Mouse (Mus musculus) frontal cortex, adult (tissue): ENCODE data around the gene Klk1b26.
"Not testable (repeated sequence)": the region's sequence is repeated elsewhere in the genome, so short reads cannot be mapped to it uniquely, and the experiment has no call there.

Experiments used
- ATAC-seq: cut with Nextera tagmentation; 2 replicates; pipeline ENCODE4 v1.9.2; 2017; ENCODE audit warnings: mild to moderate bottlenecking, moderate library complexity, mixed read lengths; ENCODE audit not compliant: low TSS enrichment

Klk1b26 gene

DNA sequence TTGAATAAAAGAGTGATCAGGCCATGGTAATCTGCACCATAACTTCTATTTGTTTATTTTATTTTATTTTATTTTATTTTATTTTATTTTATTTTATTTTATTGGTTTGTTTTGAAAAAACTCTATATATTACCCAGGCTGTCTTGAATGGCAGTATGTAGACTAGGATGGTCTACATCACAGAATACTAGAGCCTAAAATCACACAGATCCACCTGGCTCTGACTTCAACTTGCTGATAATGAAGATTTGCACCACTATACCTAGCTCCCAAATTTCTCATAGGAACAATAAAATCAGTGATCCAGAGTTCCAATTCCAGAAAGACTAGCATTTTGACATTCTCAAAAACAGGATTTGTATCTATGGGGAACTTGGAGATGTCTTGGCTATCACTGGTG lies at the start of gene Klk1b26:
TSS of gene Klk1b26 (plus strand) at position 301 of the 400 bp plus-strand sequence.
- ATAC-seq = not testable (repeated sequence)

DNA sequence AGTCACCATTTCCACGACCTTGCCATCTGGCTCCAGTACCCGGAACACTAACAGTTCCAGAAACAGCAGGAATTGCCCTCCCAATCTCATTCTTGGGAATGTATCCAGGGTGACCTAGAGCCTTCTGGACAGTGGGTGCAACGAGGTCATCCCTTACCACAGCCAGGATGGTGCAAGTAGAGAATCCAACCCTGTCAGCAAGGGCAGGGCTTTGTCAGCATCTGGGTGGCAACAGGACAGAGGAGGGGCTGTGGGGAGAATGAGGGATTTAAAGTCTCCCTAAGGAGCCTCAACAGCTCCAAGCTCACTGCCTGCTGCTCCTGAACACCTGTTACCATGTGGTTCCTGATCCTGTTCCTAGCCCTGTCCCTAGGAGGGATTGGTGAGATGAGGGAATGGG lies 45.5 kb upstream of the Klk1b26 start, which contains the start of gene Klk1b1:
TSS of gene Klk1b1 (plus strand) at position 301 of the 400 bp plus-strand sequence.
- ATAC-seq = no peak

DNA sequence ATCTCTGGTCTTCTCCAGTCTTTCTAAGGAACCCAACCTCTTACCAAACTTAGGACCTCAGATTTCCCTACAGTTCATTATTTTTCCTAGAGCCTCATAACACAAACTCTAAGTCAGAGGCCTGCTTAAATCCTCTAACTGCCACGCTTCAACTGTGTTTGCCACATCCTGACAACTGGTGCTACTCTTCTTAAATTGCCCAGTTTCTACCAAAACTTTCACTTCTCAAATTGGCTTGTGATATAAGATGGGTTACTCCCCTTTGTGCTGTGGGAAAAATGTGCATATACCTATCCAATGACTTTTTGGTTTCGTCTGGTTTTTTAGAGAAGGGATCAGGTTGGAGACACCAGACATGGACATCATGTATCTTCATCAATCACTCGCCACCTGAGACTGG lies 44.9 kb upstream of the Klk1b26 start:
- ATAC-seq = no peak

DNA sequence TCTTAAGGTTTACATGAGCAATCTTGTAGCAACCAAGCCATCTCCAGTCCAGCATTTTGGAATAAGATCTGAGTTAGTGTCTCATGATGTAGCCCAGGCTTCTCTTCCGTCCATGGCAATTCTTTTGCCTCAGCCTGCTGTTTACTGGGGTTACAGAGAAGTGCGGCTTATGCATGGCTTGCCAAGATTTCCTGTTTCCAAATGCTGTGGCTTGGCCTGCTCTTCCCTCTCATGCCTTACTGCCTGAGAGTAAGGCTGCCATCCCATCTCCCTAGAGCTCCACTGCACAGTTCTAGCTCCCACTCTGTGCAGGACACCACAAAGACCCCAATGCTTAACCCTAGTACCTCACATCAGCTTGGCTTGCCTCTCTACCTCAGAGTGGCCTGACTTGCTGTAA lies 44.4 kb upstream of the Klk1b26 start:
- ATAC-seq = no peak

DNA sequence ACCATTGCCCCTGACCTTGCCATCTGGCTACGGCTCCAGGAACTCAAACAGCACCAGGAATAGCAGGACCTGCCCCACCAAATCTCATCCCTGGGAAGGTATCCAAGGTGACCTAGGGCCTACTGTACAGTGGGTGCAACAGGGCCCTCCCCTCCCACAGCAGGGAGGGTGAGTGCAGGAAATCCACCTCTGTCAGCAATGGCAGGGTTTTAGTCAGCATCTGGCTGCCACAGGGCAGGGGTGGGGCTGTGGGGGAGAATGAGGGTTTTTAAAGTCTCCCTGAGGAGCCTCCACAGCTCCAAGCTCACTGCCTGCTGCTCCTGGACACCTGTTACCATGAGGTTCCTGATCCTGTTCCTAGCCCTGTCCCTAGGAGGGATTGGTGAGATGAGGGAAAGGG lies 36.2 kb upstream of the Klk1b26 start, which contains the start of gene Klk1b9:
TSS of gene Klk1b9 (plus strand) at position 301 of the 400 bp plus-strand sequence.
- not testable (repeated sequence) for ATAC-seq

DNA sequence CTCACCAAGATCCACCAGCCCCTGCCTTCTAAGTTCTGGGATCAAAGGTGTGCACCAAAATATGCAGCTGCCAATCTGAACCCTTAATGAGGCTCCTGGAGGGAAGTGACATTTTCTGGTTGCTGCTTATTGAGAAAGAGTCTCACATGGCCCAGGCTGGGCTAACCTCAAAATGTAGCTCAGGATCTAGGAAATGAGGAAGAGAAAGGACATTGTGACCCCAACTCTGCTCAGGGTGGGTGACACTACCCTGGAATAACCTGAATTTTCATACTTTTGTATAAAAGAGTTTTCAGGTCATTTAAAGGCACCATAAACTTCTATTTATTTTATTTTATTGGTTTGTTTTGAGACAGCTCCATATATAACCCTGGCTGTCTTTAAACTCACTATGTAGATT lies 26.3 kb upstream of the Klk1b26 start:
- ATAC-seq = no peak

DNA sequence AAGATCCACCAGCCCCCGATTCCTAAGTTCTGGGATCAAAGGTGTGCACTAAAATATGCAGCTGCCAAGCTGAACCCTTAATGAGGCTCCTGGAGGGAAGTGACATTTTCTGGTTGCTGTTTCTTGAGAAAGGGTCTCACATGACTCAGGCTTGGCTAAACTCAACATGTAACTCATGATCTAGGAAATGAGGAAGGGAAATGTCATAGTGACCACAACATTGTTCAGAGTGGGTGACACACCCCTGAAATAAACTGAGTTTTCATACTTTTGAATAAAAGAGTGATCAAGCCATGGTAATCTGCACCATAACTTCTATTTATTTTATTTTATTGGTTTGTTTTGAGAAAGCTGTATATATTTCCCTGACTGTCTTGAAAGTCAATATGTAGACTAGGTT lies 17.1 kb upstream of the Klk1b26 start:
- not testable (repeated sequence) for ATAC-seq

DNA sequence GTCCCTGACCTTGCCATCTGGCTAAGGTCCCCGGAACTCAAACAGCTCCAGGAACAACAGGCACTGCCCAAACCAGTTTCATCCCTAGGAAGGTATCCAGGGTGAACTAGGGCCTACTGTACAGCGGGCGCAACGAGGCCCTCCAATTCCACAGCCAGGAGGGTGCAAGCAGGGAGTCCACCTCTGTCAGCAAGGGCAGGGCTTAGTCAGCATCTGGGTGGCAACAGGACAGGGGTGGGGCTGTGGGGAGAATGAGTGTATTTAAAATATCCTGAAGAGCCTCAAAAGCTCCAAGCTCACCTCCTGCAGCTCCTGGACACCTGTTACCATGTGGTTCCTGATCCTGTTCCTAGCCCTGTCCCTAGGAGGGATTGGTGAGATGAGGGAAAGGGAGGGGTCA lies 16.4 kb upstream of the Klk1b26 start, which contains the start of gene Klk1b11:
TSS of gene Klk1b11 (plus strand) at position 301 of the 400 bp plus-strand sequence.
- ATAC-seq = not testable (repeated sequence)

DNA sequence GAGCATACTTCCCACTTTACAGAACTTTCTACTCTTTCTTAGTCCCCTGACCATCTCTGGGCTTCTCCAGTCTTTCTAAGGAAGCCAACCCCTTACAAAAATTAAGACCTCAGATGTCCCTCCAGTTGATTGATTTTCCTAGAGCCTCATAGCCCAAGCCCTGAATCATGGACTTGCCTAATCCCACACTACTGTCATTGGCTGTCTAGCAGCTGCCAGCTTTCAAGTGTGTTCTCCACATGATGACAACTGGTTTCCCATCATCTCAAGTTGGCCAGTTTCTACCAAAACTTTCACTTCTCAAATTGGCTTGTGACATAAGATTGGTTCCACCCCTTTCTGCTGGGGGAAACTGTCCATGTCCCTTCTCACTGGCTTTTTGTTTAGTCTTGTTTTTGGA lies 7.1 kb upstream of the Klk1b26 start:
- no peak for ATAC-seq

DNA sequence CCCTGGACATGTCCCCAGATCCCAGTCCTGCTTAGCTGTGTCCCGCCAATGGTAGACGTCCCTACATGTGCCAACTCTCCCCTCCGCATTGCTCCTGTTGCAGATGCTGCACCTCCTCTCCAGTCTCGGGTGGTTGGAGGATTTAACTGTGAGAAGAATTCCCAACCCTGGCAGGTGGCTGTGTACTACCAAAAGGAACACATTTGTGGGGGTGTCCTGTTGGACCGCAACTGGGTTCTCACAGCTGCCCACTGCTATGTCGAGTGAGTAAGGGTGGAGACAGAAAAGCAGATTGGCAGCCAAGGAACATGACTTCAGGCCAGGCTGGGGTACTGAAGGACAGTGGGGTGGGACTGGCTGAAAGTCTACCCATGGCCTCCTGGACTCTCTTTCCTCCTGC lies 2.7 kb downstream of the Klk1b26 start:
- ATAC-seq = peak; percentile 44

DNA sequence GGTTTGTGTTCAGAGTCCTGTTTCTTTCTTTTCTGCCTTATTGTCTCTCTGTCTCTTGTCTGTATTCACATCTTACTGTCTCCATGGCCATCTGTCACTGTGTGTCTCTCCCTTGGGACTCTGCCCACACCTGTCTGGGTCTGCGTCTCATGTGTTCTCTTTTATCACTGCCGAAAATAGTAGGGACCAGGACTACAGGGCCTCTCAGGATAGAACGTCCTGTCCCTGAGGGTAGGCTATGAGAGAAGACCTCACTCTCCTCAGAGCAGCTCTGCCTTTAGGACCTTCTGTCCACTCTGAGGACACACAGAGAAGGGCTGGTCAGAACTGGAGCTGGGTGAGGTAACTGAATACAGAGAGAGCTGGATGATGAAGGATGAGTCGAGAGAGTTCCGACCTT lies 3.1 kb downstream of the Klk1b26 start:
- ATAC-seq = peak; percentile 52

DNA sequence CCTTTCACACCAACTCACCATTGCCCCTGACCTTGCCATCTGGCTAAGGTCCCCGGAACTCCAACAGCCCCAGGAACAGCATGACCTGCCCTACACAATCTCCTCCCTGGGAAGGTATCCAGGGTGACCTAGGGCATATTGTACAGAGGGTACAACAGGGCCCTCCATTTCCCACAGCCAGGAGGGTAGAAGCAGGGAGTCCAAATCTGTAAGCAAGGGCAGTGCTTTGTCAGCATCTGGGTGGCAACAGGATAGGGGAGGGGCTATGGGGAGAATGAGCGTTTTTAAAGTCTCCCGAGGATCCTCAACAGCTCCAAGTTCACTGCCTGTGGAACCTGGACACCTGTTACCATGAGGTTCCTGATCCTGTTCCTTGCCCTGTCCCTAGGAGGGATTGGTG lies 40.0 kb downstream of the Klk1b26 start, which contains the start of gene Klk1b27:
TSS of gene Klk1b27 (plus strand) at position 301 of the 400 bp plus-strand sequence.
- not testable (repeated sequence) for ATAC-seq
